Mouse (Mus musculus) hindbrain, embryonic 16.5 days (tissue): ENCODE results near the gene Arl15. TPM values are rescaled to one million over a fixed set of nuclear protein-coding genes. Genes with fewer than 3 reads are reported as not detected.

Experiments
- ATAC-seq: fragments of 200-750 bp; cut with Nextera tagmentation; 2 replicates; pipeline ENCODE4 v1.8.0; 2017; ENCODE audit warnings: moderate TSS enrichment, moderate library complexity
- H3K27ac ChIP-seq: fragments of 300-500 bp; sonication (generic); 2 replicates; pipeline ENCODE4 v1.5.1; 2014; ENCODE audit warnings: low read depth, mild to moderate bottlenecking, control low read depth, low read length, moderate library complexity
- H3K27me3 ChIP-seq: fragments of 300-500 bp; sonication (generic); replicated peaks from 2 replicates; pipeline ENCODE4 v1.6.1; 2014; ENCODE audit warnings: low read length; ENCODE audit not compliant: control insufficient read depth, insufficient read depth
- H3K36me3 ChIP-seq: fragments of 300-500 bp; sonication (generic); 2 replicates; pipeline ENCODE4 v1.6.1; 2014; ENCODE audit warnings: mild to moderate bottlenecking, low read length, moderate library complexity, mixed read lengths; ENCODE audit not compliant: control insufficient read depth, insufficient read depth
- H3K4me1 ChIP-seq: fragments of 300-500 bp; sonication (generic); 2 replicates; pipeline ENCODE4 v1.6.1; 2014; ENCODE audit warnings: low read depth, low read length; ENCODE audit not compliant: control insufficient read depth, insufficient read depth
- H3K4me2 ChIP-seq: fragments of 300-500 bp; sonication (generic); 2 replicates; pipeline ENCODE4 v1.6.1; 2014; ENCODE audit warnings: mild to moderate bottlenecking, low read length, control low read depth, moderate library complexity
- H3K4me3 ChIP-seq: fragments of 300-500 bp; sonication (generic); 2 replicates; pipeline ENCODE4 v1.5.1; 2014; ENCODE audit warnings: mild to moderate bottlenecking, low read length, control low read depth, moderate library complexity
- H3K9ac ChIP-seq: fragments of 300-500 bp; sonication (generic); 2 replicates; pipeline ENCODE4 v1.6.1; 2014; ENCODE audit warnings: low read depth, mild to moderate bottlenecking, control low read depth, low read length, moderate library complexity
- H3K9me3 ChIP-seq: fragments of 300-500 bp; sonication (generic); 2 replicates; pipeline ENCODE4 v1.6.1; 2014; ENCODE audit warnings: mild to moderate bottlenecking, low read length, moderate library complexity; ENCODE audit not compliant: control insufficient read depth
- WGBS: fragments of 180-500 bp; shearing (Covaris S2); extraction: QIAGEN DNeasy Blood & Tissue Kit; methylation state at CpG from one replicate; pipeline ENCODE4 v1.1.7; 2014; 5-methylcytosine and 5-hydroxymethylcytosine counted together
- polyA plus RNA-seq: library from polyadenylated mRNA; unstranded; fragments of >200 nt; fragmentation: Nextera tagmentation; extraction: Ambion mirVana; gene quantifications from 2 replicates; pipeline ENCODE4 v1.2.1, GENCODE M21; 2015

Arl15 gene
- polyA plus RNA-seq, 1 experiment from 2014 or later = 21.5 TPM

GRCm38 (mm10) chr13:113990247-113990646 is 195.9 kb downstream of the Arl15 start:
- Histone ChIP-seq H3K4me2 (no peak overlapping the region), H3K27me3 (no peaks in the 10 kb centered on the region), H3K36me3 (no peaks in the 10 kb centered on the region), H3K27ac (no peak overlapping the region), H3K9ac (no peak overlapping the region), H3K9me3 (no peaks in the 10 kb centered on the region), H3K4me1 (no peaks in the 10 kb centered on the region), H3K4me3 (no peak overlapping the region)
- no peak for ATAC-seq
- whole genome bisulfite sequencing = 92% methylated on average over 3 of the region's 3 CpGs

- H3K9ac ChIP-seq = no peak overlapping the region
- no peaks in the 10 kb centered on the region for H3K27me3 ChIP-seq
- H3K36me3 ChIP-seq = no peaks in the 10 kb centered on the region
- no peak overlapping the region for H3K4me3 ChIP-seq
- no peaks in the 10 kb centered on the region for H3K9me3 ChIP-seq
- ATAC-seq = no peak
- WGBS = 68% methylated on average over 10 of the region's 10 CpGs
- H3K4me2 ChIP-seq = no peak overlapping the region
- H3K27ac ChIP-seq = no peak overlapping the region
- H3K4me1 ChIP-seq = no peaks in the 10 kb centered on the region
These were observed 196.4 kb downstream of the Arl15 start for GRCm38 (mm10) chr13:113990701-113991100.

GRCm38 (mm10) chr13:113993066-113993465 is 198.8 kb downstream of the Arl15 start:
- Histone ChIP-seq H3K27ac (no peak overlapping the region), H3K27me3 (no peaks in the 10 kb centered on the region), H3K9me3 (no peaks in the 10 kb centered on the region), H3K9ac (no peak overlapping the region), H3K4me3 (no peak overlapping the region), H3K36me3 (no peaks in the 10 kb centered on the region), H3K4me2 (no peak overlapping the region), H3K4me1 (no peaks in the 10 kb centered on the region)
- WGBS = 95% methylated on average over 2 of the region's 2 CpGs
- ATAC-seq = no peak

GRCm38 (mm10) chr13:113994586-113994985 is 200.3 kb downstream of the Arl15 start:
- H3K27ac ChIP-seq = no peak overlapping the region
- no peak overlapping the region for H3K4me2 ChIP-seq
- 0 out of 2 replicates have a peak, but pooled peaks have one; percentile 12 for ATAC-seq
- H3K27me3 ChIP-seq = no peaks in the 10 kb centered on the region
- WGBS = 63% methylated on average over 6 of the region's 6 CpGs
- no peaks in the 10 kb centered on the region for H3K4me1 ChIP-seq
- no peak overlapping the region for H3K4me3 ChIP-seq
- H3K36me3 ChIP-seq = no peaks in the 10 kb centered on the region
- H3K9me3 ChIP-seq = no peaks in the 10 kb centered on the region
- no peak overlapping the region for H3K9ac ChIP-seq

- 37% methylated on average over 9 of the region's 9 CpGs for WGBS
- H3K4me3 ChIP-seq = no peak overlapping the region
- H3K9ac ChIP-seq = no peak overlapping the region
- ATAC-seq = no peak
- no peak overlapping the region for H3K27ac ChIP-seq
- H3K9me3 ChIP-seq = no peaks in the 10 kb centered on the region
- no peaks in the 10 kb centered on the region for H3K27me3 ChIP-seq
- H3K4me1 ChIP-seq = no peaks in the 10 kb centered on the region
- H3K36me3 ChIP-seq = no peaks in the 10 kb centered on the region
- H3K4me2 ChIP-seq = no peak overlapping the region
These were observed 201.4 kb downstream of the Arl15 start for GRCm38 (mm10) chr13:113995490-113996236.

- no peak overlapping the region for H3K27ac ChIP-seq
- no peaks in the 10 kb centered on the region for H3K9me3 ChIP-seq
- 83% methylated on average over 12 of the region's 12 CpGs for WGBS
- no peak overlapping the region for H3K4me2 ChIP-seq
- ATAC-seq = no peak
- no peaks in the 10 kb centered on the region for H3K4me1 ChIP-seq
- no peak overlapping the region for H3K9ac ChIP-seq
- H3K36me3 ChIP-seq = no peaks in the 10 kb centered on the region
- H3K4me3 ChIP-seq = no peak overlapping the region
- no peaks in the 10 kb centered on the region for H3K27me3 ChIP-seq
These were observed 204.5 kb downstream of the Arl15 start for GRCm38 (mm10) chr13:113998811-113999210.

GRCm38 (mm10) chr13:114003463-114003862 is 209.2 kb downstream of the Arl15 start:
- 95% methylated on average over 10 of the region's 10 CpGs for WGBS
- Histone ChIP-seq H3K36me3 (no peaks in the 10 kb centered on the region), H3K4me3 (no peak overlapping the region), H3K27ac (no peak overlapping the region), H3K4me1 (no peaks in the 10 kb centered on the region), H3K4me2 (no peak overlapping the region), H3K9ac (no peak overlapping the region), H3K27me3 (no peaks in the 10 kb centered on the region), H3K9me3 (no peaks in the 10 kb centered on the region)
- no peak for ATAC-seq

GRCm38 (mm10) chr13:114004191-114004590 is 209.9 kb downstream of the Arl15 start:
- no peak overlapping the region for H3K27ac ChIP-seq
- no peak overlapping the region for H3K9ac ChIP-seq
- 80% methylated on average over 6 of the region's 6 CpGs for WGBS
- no peaks in the 10 kb centered on the region for H3K4me1 ChIP-seq
- no peak overlapping the region for H3K4me2 ChIP-seq
- H3K36me3 ChIP-seq = no peaks in the 10 kb centered on the region
- H3K27me3 ChIP-seq = no peaks in the 10 kb centered on the region
- no peaks in the 10 kb centered on the region for H3K9me3 ChIP-seq
- no peak for ATAC-seq
- H3K4me3 ChIP-seq = no peak overlapping the region

- Histone ChIP-seq H3K4me1 (no peaks in the 10 kb centered on the region), H3K4me3 (no peak overlapping the region), H3K4me2 (no peak overlapping the region), H3K9ac (no peak overlapping the region), H3K36me3 (no peaks in the 10 kb centered on the region), H3K9me3 (no peaks in the 10 kb centered on the region), H3K27me3 (no peaks in the 10 kb centered on the region), H3K27ac (no peak overlapping the region)
- ATAC-seq = no peak
- WGBS = 75% methylated on average over 9 of the region's 9 CpGs
These were observed 215.5 kb downstream of the Arl15 start for GRCm38 (mm10) chr13:114009786-114010185.
